Mouse (Mus musculus): ENCODE results near the gene Tcf20. TPM values are rescaled to one million over a fixed set of nuclear protein-coding genes. Genes with fewer than 3 reads are reported as not detected.

Gene Tcf20
- total RNA-seq, 2 experiments from 2014 or later: 28.9 to 33.6 TPM

DNA sequence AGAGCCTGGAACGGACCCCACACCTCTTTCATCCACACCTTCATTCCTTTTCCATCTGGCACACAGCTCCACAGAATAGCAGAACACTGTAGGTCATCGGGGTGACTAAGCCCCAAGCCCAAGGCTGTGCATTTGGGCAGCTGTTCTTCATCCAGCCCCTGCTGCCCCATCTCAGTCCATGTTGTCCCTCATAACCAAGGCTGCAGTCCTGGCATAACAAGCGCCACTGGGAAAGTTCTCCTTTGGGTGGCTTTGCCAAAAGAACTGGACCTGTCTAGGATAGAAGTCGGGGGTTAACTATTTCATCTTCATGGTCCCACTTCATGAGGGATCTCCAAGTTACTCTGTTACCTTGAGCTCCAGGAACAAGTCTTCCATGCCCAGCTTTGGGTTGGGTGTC is 77.9 kb downstream of the Tcf20 start:
- no peak for TF ChIP-seq CTCF (IDR thresholded peaks at IDR 0.05)
- no peak overlapping the region for H3K27ac ChIP-seq
- intact Hi-C loops (cut with DNase I): no loop called here

DNA sequence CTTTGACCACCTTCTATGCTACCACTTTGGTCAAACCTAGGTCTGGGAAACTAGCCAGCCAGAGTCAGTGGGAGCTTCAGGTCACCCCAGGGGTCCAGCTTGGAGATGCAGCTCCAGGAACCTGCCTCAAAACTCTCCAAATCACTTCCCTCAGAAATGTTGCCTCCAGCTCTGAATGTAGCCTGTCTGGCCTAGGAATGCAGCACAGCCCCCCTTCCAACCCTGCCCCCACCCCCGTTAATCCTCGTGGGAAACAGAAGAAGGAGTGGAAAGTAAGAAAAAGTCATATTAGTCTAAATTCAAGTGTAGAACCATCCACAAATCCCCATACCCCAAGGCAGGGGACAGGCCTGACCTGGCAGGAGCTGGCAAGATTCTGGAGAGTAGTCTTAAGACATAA is 79.2 kb downstream of the Tcf20 start:
- intact Hi-C loops (cut with DNase I): no loop called here
- DNase-seq: no peak

More for the DNA sequence above, 77.9 kb downstream of the Tcf20 start:
- no peak for DNase-seq
- no peak overlapping the region for H3K4me3 ChIP-seq

GRCm38 (mm10) chr15:82907306-82907705 is 80.4 kb downstream of the Tcf20 start:
- DNase-seq: no peak
- no peak overlapping the region for H3K27ac ChIP-seq
- no peak overlapping the region for H3K4me3 ChIP-seq
- intact Hi-C loops (cut with DNase I): no loop called here
- TF ChIP-seq CTCF (IDR thresholded peaks at IDR 0.05): no peak

More for the DNA sequence above, 79.2 kb downstream of the Tcf20 start:
- no peak for TF ChIP-seq CTCF (IDR thresholded peaks at IDR 0.05)
- no peak overlapping the region for H3K4me3 ChIP-seq
- no peak overlapping the region for H3K27ac ChIP-seq

DNA sequence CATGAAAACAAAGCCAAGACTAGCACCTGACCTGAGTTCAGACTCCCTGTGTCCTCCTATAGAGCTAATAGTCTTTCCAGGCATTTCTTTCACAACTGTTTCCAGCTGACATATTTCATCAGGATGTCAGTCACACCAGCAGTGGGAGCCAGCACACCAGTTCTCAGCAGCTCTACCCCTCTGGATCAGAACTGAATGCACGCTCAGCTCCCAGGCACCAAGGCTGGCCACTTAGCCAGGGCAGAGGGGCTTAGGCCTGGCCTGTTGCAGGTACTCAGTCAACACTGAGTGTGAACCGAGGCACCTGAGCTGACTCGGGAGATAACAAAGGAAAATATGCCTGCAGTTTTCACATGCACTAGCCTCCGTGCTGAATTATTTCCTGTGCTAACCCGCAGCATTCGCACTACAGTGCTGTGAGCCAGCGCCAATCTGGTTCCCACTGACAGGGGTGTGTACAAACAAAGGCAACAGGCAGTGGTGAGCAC is 81.1 kb downstream of the Tcf20 start:
- DNase-seq: no peak
- Histone ChIP-seq H3K27ac (no peak overlapping the region), H3K4me3 (no peak overlapping the region)
- peak; percentile 11; the same call in 1 of the 2 replicates for TF ChIP-seq CTCF (IDR thresholded peaks at IDR 0.05)
- intact Hi-C loops (cut with DNase I): no loop called here

- no peak overlapping the region for H3K4me3 ChIP-seq
- intact Hi-C loops (cut with DNase I): no loop called here
- DNase-seq: no peak
- no peak overlapping the region for H3K27ac ChIP-seq
- TF ChIP-seq CTCF (IDR thresholded peaks at IDR 0.05): no peak
These were observed 82.0 kb downstream of the Tcf20 start for GRCm38 (mm10) chr15:82905431-82906395.

DNA sequence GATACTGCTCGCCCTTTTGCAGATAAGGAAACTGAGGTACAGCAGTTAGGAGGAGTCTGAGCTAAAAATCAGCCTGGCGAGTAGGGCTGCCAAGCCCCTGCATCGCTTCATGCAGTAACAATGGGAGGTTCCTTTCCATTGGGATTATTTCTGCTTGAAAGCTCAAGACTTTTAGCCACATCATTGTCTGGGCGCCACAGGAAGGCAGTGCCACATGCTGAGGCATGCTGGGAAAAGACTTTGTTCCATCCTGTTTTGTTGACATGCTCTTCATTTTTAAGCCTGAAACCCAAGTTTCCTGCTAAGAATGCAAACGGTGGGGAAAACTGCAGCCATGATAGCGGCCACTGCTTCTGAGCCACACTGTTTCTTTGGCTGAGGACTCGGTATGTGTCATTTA is 83.1 kb downstream of the Tcf20 start:
- Histone ChIP-seq H3K4me3 (no peak overlapping the region), H3K27ac (no peak overlapping the region)
- intact Hi-C loops (cut with DNase I): no loop called here
- DNase-seq: no peak
- TF ChIP-seq CTCF (IDR thresholded peaks at IDR 0.05): no peak

DNA sequence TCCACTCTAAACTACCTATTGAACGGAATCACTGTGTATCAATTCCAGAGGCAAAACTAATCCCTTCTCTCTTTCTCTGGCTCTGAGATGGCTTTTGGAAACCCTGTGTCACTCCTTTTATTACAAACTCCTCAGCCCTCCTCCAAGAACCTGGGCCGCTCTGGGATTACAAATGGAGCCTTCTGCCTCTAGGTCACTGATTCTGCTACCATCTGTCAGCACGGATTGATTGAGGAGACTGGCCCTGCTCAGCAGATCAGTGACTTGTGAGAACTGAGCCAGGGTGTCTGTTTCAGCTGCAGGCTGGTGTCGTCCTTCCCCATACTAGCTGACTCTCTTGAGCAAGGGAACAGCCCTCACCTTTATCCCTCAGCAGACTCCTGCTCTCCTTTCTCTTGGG is 85.2 kb downstream of the Tcf20 start:
- no peak for TF ChIP-seq CTCF (IDR thresholded peaks at IDR 0.05)
- no peak for DNase-seq
- Histone ChIP-seq H3K27ac (no peak overlapping the region), H3K4me3 (no peak overlapping the region)
- intact Hi-C loops (cut with DNase I): no loop called here

DNA sequence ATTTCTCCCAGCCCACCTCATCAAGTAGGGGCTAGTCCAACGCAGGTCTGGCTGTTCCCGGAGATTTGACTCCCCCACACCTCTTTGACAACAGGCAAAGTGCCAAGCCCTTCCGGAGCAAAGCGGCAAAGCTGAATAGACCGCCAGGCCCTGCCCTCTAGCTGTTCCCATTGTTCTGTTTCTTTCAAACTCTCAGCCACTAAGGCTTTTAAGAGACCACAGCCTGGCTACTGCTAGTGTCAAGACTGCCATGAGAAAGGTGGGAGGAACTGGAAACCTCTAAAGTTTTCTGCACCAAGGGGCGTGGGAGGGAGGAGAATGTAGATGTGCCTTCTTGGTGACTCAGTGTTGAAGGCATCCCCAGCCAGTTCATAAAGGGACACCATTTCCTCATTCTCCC is 86.4 kb downstream of the Tcf20 start:
- TF ChIP-seq CTCF (IDR thresholded peaks at IDR 0.05): no peak
- Histone ChIP-seq H3K4me3 (no peak overlapping the region), H3K27ac (no peak overlapping the region)
- no peak for DNase-seq
- intact Hi-C loops (cut with DNase I): no loop called here

- no peak for TF ChIP-seq CTCF (IDR thresholded peaks at IDR 0.05)
- H3K4me3 ChIP-seq: peak overlapping the region; percentile 97
- no peak for DNase-seq
- H3K27ac ChIP-seq: peak overlapping the region; percentile 86; the same call in 1 of the 2 replicates
- intact Hi-C loops (cut with DNase I): no loop called here
These were observed 87.3 kb downstream of the Tcf20 start for GRCm38 (mm10) chr15:82900331-82900730.

- intact Hi-C loops (cut with DNase I): loop anchor here (2.0 kb wide), 1 partner anchor 137 kb away; no protein-coding TSS in a partner anchor
- Histone ChIP-seq H3K4me3 (peak overlapping the region; percentile 97), H3K27ac (peak overlapping the region; percentile 86)
- no peak for TF ChIP-seq CTCF (IDR thresholded peaks at IDR 0.05)
- DNase-seq: peak; percentile 92
These were observed 87.9 kb downstream of the Tcf20 start for GRCm38 (mm10) chr15:82899676-82900301.

- peak; percentile 56 for DNase-seq
- Histone ChIP-seq H3K4me3 (peak overlapping the region; percentile 97), H3K27ac (peak overlapping the region; percentile 86)
- TF ChIP-seq CTCF (IDR thresholded peaks at IDR 0.05): no peak
- intact Hi-C loops (cut with DNase I): loop anchor here (2.0 kb wide), 1 partner anchor 138 kb away; no protein-coding TSS in a partner anchor
These were observed 88.7 kb downstream of the Tcf20 start for GRCm38 (mm10) chr15:82898740-82899675.

Measured in gastrocnemius, adult 2 months (tissue).